Mouse (Mus musculus): Measurements from ENCODE around the gene Dynlrb2. TPM values are rescaled to one million over a fixed set of nuclear protein-coding genes. Genes with fewer than 3 reads are reported as not detected.

Gene Dynlrb2
- polyA plus RNA-seq, 1 experiment from 2014 or later, result 1.3 TPM

DNA sequence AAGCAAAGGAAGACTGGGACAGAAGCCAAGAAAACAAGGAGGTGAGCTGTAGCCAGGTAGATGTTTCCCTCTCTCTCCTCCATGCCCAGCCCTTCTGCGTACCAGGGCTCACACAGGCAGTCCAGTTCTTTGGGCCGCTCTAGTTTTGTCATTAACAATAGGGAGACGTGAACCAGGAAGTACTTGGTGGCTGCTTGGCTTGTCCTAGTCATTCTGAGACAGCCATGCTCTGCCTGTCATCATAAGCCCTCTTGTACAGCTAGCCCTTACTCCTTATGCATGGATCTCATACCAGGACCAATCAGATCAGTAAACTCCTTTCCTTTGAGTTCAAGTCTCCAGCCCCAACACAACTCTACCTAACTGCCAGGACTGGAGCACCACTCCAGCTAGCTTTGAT is 48.0 kb downstream of the Dynlrb2 start:
- Histone ChIP-seq H3K27me3 (ENCODE audit: poor library complexity, severe bottlenecking) (no peaks in the 10 kb centered on the region), H3K9me3 (0 out of 2 replicates have a peak, but pooled peaks cover 1% of the 10 kb centered on the region), H3K36me3 (replicated peaks) (no peaks in the 10 kb centered on the region), H3K27ac (no peak overlapping the region), H3K4me1 (no peaks in the 10 kb centered on the region), H3K4me3 (no peak overlapping the region)
- no peak for DNase-seq (ENCODE audit: extremely low spot score, low spot score)
- 89% methylated on average over 3 of the region's 3 CpGs for WGBS

Other genes starting within 250 kb of the Dynlrb2 start
- 8.3 and 8.6 TPM in 2 replicates for gene Cdyl2, start 228.0 kb downstream of the Dynlrb2 start, polyA plus RNA-seq (2016; fragmentation: Nextera tagmentation; extraction: Ambion mirVana)